Mouse (Mus musculus): ENCODE measurements around the gene Bik. TPM values are rescaled to one million over a fixed set of nuclear protein-coding genes. Genes with fewer than 3 reads are reported as not detected.

Gene Bik
- total and polyA plus RNA-seq, 3 experiments, result 0.50 TPM; not detected in 2

- dilution Hi-C loops (cut with MboI; ENCODE audit: extremely low pct_ligation_motif_present, extremely low pct_unique_long_range_greater_than_20kb, low sequenced_read_pairs) (no loop called here), in situ Hi-C loops (cut with MboI; ENCODE audit: low pct_ligation_motif_present, low pct_unique_long_range_greater_than_20kb, low sequenced_read_pairs) (no loop called here)
- Histone ChIP-seq H3K27ac (ENCODE audit: insufficient read depth, low read depth) (no peak overlapping the region), H3K4me2 (ENCODE audit: insufficient read depth, low read depth, poor library complexity, severe bottlenecking) (no peak overlapping the region), H3K4me1 (ENCODE audit: control insufficient read depth in 1 of 2, insufficient read depth in 2 of 2) (peaks cover 13 to 40% of the 10 kb centered on the region in 2 experiments), H3K27me3 (replicated peaks) (no peaks in the 10 kb centered on the region), H3K9me3 (replicated peaks; ENCODE audit: low read length) (no peaks in the 10 kb centered on the region), H3K4me3 (replicated peaks in 1 of 3; ENCODE audit: low read depth in 2 of 3, low read length in 2 of 3, poor library complexity in 1 of 3) (no peak overlapping the region), H3K36me3 (replicated peaks in 1 of 2; ENCODE audit: control insufficient read depth in 1 of 2, insufficient read depth in 1 of 2, low read length in 1 of 2) (peaks cover 0 to 17% of the 10 kb centered on the region in 2 experiments), H3K9ac (ENCODE audit: insufficient read depth, low read depth) (no peak overlapping the region), H3K79me2 (replicated peaks; ENCODE audit: control insufficient read depth, extremely low read depth, insufficient read depth, poor library complexity, severe bottlenecking) (no peaks in the 10 kb centered on the region)
- TF ChIP-seq MAZ (IDR thresholded peaks at IDR 0.05; ENCODE audit: low read depth, low read length) (no peak), IRF4 (IDR thresholded peaks at IDR 0.05; ENCODE audit: low read depth, low read length) (no peak), JUND (conservative IDR thresholded peaks at IDR 0.05; ENCODE audit: low read depth, low read length) (no peak)
- DNase-seq (ENCODE audit: extremely low read depth), result peak; percentile 18
Measured at GRCm38 (mm10) chr15:83482645-83483224, 43.9 kb upstream of the Bik start.

GRCm38 (mm10) chr15:83483482-83483881 is 43.2 kb upstream of the Bik start:
- in situ Hi-C loops (cut with MboI; ENCODE audit: low pct_ligation_motif_present, low pct_unique_long_range_greater_than_20kb, low sequenced_read_pairs), result no loop called here
- TF ChIP-seq MAX (IDR thresholded peaks at IDR 0.05; ENCODE audit: low read length), result no peak
- TF ChIP-seq ZC3H11A (IDR thresholded peaks at IDR 0.05; ENCODE audit: low read depth, low read length), result peak; percentile 62
- no peak for TF ChIP-seq JUN (IDR thresholded peaks at IDR 0.05; ENCODE audit: insufficient read depth, low read depth, low read length)
- no peak for TF ChIP-seq JUND (conservative IDR thresholded peaks at IDR 0.05; ENCODE audit: low read depth, low read length)
- peak; percentile 45 to 76 for TF ChIP-seq CTCF (conservative IDR thresholded peaks at IDR 0.05 in 1 of 2, IDR thresholded peaks at IDR 0.05 in 1 of 2; ENCODE audit: low read depth in 2 of 2, low read length in 2 of 2)
- peak; percentile 82 for TF ChIP-seq RAD21 (IDR thresholded peaks at IDR 0.05; ENCODE audit: low read depth, low read length)
- TF ChIP-seq TBP (conservative IDR thresholded peaks at IDR 0.05; ENCODE audit: low read depth, low read length), result no peak
- TF ChIP-seq SMC3 (IDR thresholded peaks at IDR 0.05; ENCODE audit: low read depth, low read length), result peak; percentile 84
- dilution Hi-C loops (cut with MboI; ENCODE audit: extremely low pct_ligation_motif_present, extremely low pct_unique_long_range_greater_than_20kb, low sequenced_read_pairs), result no loop called here
- no peak overlapping the region for H3K9ac ChIP-seq (ENCODE audit: insufficient read depth, low read depth)
- no peak overlapping the region for H3K4me3 ChIP-seq (replicated peaks in 1 of 3; ENCODE audit: low read depth in 2 of 3, low read length in 2 of 3, poor library complexity in 1 of 3)
- H3K27ac ChIP-seq (ENCODE audit: insufficient read depth, low read depth), result no peak overlapping the region
- peak; percentile 78 for DNase-seq (ENCODE audit: extremely low read depth)
- no peaks in the 10 kb centered on the region for H3K9me3 ChIP-seq (replicated peaks; ENCODE audit: low read length)
- peaks cover 13 to 35% of the 10 kb centered on the region in 2 experiments for H3K4me1 ChIP-seq (ENCODE audit: control insufficient read depth in 1 of 2, insufficient read depth in 2 of 2)
- no peak overlapping the region for H3K4me2 ChIP-seq (ENCODE audit: insufficient read depth, low read depth, poor library complexity, severe bottlenecking)
- no peaks in the 10 kb centered on the region for H3K79me2 ChIP-seq (replicated peaks; ENCODE audit: control insufficient read depth, extremely low read depth, insufficient read depth, poor library complexity, severe bottlenecking)
- no peaks in the 10 kb centered on the region for H3K27me3 ChIP-seq (replicated peaks)
- peaks cover 0 to 19% of the 10 kb centered on the region in 2 experiments for H3K36me3 ChIP-seq (replicated peaks in 1 of 2; ENCODE audit: control insufficient read depth in 1 of 2, insufficient read depth in 1 of 2, low read length in 1 of 2)

DNA sequence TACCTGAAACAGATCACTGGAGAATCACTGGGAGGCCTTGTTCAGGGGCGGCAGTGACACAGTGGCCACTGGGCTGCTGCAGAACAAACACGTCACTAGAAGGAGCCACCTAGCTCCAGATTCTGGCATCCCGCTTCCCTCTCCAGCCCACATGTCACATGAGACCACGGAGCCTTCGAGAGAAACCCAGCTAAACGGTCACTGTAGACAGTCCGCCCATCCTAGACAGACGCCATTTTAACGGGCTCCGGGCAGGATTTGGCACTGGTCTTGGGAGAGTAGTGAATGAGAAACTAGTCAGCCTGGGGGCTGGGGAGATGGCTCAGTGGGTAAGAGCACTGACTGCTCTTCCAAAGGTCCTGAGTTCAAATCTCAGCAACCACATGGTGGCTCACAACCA is 42.4 kb upstream of the Bik start:
- in situ Hi-C loops (cut with MboI; ENCODE audit: low pct_ligation_motif_present, low pct_unique_long_range_greater_than_20kb, low sequenced_read_pairs) (no loop called here), dilution Hi-C loops (cut with MboI; ENCODE audit: extremely low pct_ligation_motif_present, extremely low pct_unique_long_range_greater_than_20kb, low sequenced_read_pairs) (no loop called here)

More for the DNA sequence above, 42.4 kb upstream of the Bik start:
- Histone ChIP-seq H3K4me2 (ENCODE audit: insufficient read depth, low read depth, poor library complexity, severe bottlenecking) (no peak overlapping the region), H3K27ac (ENCODE audit: insufficient read depth, low read depth) (no peak overlapping the region), H3K9me3 (replicated peaks; ENCODE audit: low read length) (no peaks in the 10 kb centered on the region), H3K4me1 (ENCODE audit: control insufficient read depth in 1 of 2, insufficient read depth in 2 of 2) (peaks cover 13 to 30% of the 10 kb centered on the region in 2 experiments), H3K79me2 (replicated peaks; ENCODE audit: control insufficient read depth, extremely low read depth, insufficient read depth, poor library complexity, severe bottlenecking) (no peaks in the 10 kb centered on the region), H3K36me3 (replicated peaks in 1 of 2; ENCODE audit: control insufficient read depth in 1 of 2, insufficient read depth in 1 of 2, low read length in 1 of 2) (peaks cover 0 to 24% of the 10 kb centered on the region in 2 experiments), H3K9ac (ENCODE audit: insufficient read depth, low read depth) (no peak overlapping the region), H3K4me3 (replicated peaks in 1 of 3; ENCODE audit: low read depth in 2 of 3, low read length in 2 of 3, poor library complexity in 1 of 3) (no peak overlapping the region), H3K27me3 (replicated peaks) (no peaks in the 10 kb centered on the region)
- no peak for TF ChIP-seq MYC (IDR thresholded peaks at IDR 0.05; ENCODE audit: low read depth, low read length)
- no peak for TF ChIP-seq ELF1 (IDR thresholded peaks at IDR 0.05; ENCODE audit: low read depth, low read length)
- TF ChIP-seq KAT2A (IDR thresholded peaks at IDR 0.05; ENCODE audit: insufficient replicate concordance, low read length), result no peak
- no peak for TF ChIP-seq ZKSCAN1 (IDR thresholded peaks at IDR 0.05; ENCODE audit: borderline replicate concordance, low read depth, low read length)
- no peak for TF ChIP-seq JUND (conservative IDR thresholded peaks at IDR 0.05; ENCODE audit: low read depth, low read length)
- TF ChIP-seq GABPA (IDR thresholded peaks at IDR 0.05; ENCODE audit: insufficient replicate concordance, low read depth, low read length), result no peak
- TF ChIP-seq CTCF (conservative IDR thresholded peaks at IDR 0.05 in 1 of 2, IDR thresholded peaks at IDR 0.05 in 1 of 2; ENCODE audit: low read depth in 2 of 2, low read length in 2 of 2), result no peak
- TF ChIP-seq MAX (IDR thresholded peaks at IDR 0.05; ENCODE audit: low read length), result no peak
- TF ChIP-seq SMC3 (IDR thresholded peaks at IDR 0.05; ENCODE audit: low read depth, low read length), result no peak
- TF ChIP-seq EP300 (IDR thresholded peaks at IDR 0.05; ENCODE audit: low read length), result no peak
- TF ChIP-seq USF2 (conservative IDR thresholded peaks at IDR 0.05; ENCODE audit: low read depth, low read length), result no peak
- TF ChIP-seq E2F4 (IDR thresholded peaks at IDR 0.05; ENCODE audit: insufficient replicate concordance, low read depth, low read length), result no peak
- TF ChIP-seq CHD1 (IDR thresholded peaks at IDR 0.05; ENCODE audit: low read depth, low read length), result no peak
- TF ChIP-seq UBTF (IDR thresholded peaks at IDR 0.05; ENCODE audit: low read depth, low read length), result no peak
- TF ChIP-seq TBP (conservative IDR thresholded peaks at IDR 0.05; ENCODE audit: low read depth, low read length), result no peak
- TF ChIP-seq JUN (IDR thresholded peaks at IDR 0.05; ENCODE audit: insufficient read depth, low read depth, low read length), result no peak
- no peak for TF ChIP-seq PAX5 (IDR thresholded peaks at IDR 0.05; ENCODE audit: low read length)
- no peak for TF ChIP-seq HCFC1 (IDR thresholded peaks at IDR 0.05; ENCODE audit: low read depth, low read length)
- no peak for DNase-seq (ENCODE audit: extremely low read depth)

Measured in CH12.LX (cell line).